Mouse (Mus musculus) bone marrow macrophage, adult 2 months (primary cell): ENCODE data around the gene Dlg1.

Experiments
- CTCF ChIP-seq: IDR thresholded peaks from 2 replicates; pipeline ENCODE4 v1.5.1; 2012; ENCODE audit warnings: low read depth, mild to moderate bottlenecking, low read length, moderate library complexity
- POLR2A ChIP-seq: IDR thresholded peaks from 2 replicates; pipeline ENCODE4 v1.6.1; 2012; ENCODE audit warnings: mild to moderate bottlenecking, low read depth, low read length, borderline replicate concordance

- TF ChIP-seq CTCF (no peak), POLR2A (no peak)
Measured at GRCm38 (mm10) chr16:31634371-31634770, 28.9 kb upstream of the Dlg1 start.
